Comparison of ENCODE assay signal across 11 mouse cellular contexts in the genomic region with DNA sequence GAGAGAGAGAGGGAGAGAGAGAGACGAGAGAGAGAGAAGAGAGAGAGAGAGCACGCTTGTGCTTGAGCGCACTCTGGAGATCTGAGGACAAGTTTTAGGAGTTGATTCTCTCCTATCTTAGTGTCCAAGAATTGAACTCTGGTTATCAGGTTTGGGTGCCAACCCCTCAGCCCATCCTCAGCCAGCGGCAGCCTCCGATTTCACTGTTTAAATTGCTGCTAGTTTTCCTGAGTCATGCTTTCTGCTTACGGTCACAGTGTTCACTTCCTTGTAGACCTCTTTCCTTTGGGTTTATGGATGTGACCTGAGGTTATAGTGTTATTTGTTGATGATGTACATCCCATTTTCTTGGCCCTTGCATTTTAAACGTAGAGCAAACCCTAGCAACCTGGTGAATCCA. TPM values are rescaled to one million over a fixed set of nuclear protein-coding genes. Genes with fewer than 3 reads are reported as not detected.
DNase-seq lines count a peak whose midpoint lies in the region; ATAC-seq and TF ChIP-seq lines count a peak whose summit lies in the region.
"Had no signal": no experiment of that assay in that cellular context is flagged by ENCODE, and none has a peak within 500 bp of the region (broad histone marks: within the 10 kb centered on the region; RNA-seq: fewer than 3 reads in every experiment).

No protein-coding gene starts in this region.

- DNase-seq in heart, adult 11 months, result no peak
- DNase-seq in liver, embryonic 13.5 days, result peak; percentile 51
- no peak for DNase-seq in testis, postnatal 14 days (ENCODE audit: low spot score)
- no peak for DNase-seq in adrenal gland, postnatal 14 days
- DNase-seq in T-cell, adult 2 months (ENCODE audit: low spot score), result no peak
- DNase-seq: gastrocnemius, postnatal 36 days; right cerebral cortex, postnatal 14 days had no signal

- TF ChIP-seq POLR2A in ES-Bruce4 (IDR thresholded peaks at IDR 0.05; ENCODE audit: insufficient read depth, low read length), result no peak

- 64% methylated on average over 7 of the region's 7 CpGs for whole genome bisulfite sequencing in heart, embryonic 12.5 days
- 23% methylated on average over 7 of the region's 7 CpGs for WGBS in liver, embryonic 13.5 days (ENCODE audit: insufficient replicate concordance)

- ATAC-seq in heart, embryonic 12.5 days (ENCODE audit: insufficient number of reproducible peaks, low FRiP score), result no peak
- ATAC-seq in erythroblast, adult 5-6 weeks (replicated peaks; ENCODE audit: low FRiP score, poor library complexity, severe bottlenecking), result peak; percentile 43
- ATAC-seq in liver, embryonic 13.5 days (ENCODE audit: low read depth), result peak; percentile 32
- ATAC-seq: CD4-positive, CD25-positive, alpha-beta regulatory T cell, adult 4 months had no signal

- H3K27me3 ChIP-seq in heart, embryonic 12.5 days (replicated peaks), result no peaks in the 10 kb centered on the region
- H3K27me3 ChIP-seq in ES-Bruce4 (ENCODE audit: control insufficient read depth, insufficient read depth, low read length, poor library complexity, severe bottlenecking), result no peaks in the 10 kb centered on the region
- no peaks in the 10 kb centered on the region for H3K27me3 ChIP-seq in liver, embryonic 13.5 days

- TF ChIP-seq CTCF in ES-Bruce4 (IDR thresholded peaks at IDR 0.05; ENCODE audit: low read depth, low read length), result no peak

- H3K4me1 ChIP-seq in heart, embryonic 12.5 days (replicated peaks), result peaks cover 42% of the 10 kb centered on the region
- peaks cover 3% of the 10 kb centered on the region for H3K4me1 ChIP-seq in ES-Bruce4 (ENCODE audit: control insufficient read depth, insufficient read depth, low read length)
- H3K4me1 ChIP-seq in liver, embryonic 13.5 days (replicated peaks), result peaks cover 64% of the 10 kb centered on the region

- TF ChIP-seq EP300 in ES-Bruce4 (IDR thresholded peaks at IDR 0.05; ENCODE audit: insufficient read depth, low read depth, low read length), result no peak

- H3K9ac ChIP-seq in heart, embryonic 12.5 days, result peak overlapping the region; percentile 50
- H3K9ac ChIP-seq in ES-Bruce4 (ENCODE audit: low read depth, poor library complexity, severe bottlenecking), result peak overlapping the region; percentile 80
- H3K9ac ChIP-seq in liver, embryonic 13.5 days, result peak overlapping the region; percentile 90

- H3K9me3 ChIP-seq in heart, embryonic 12.5 days (replicated peaks), result no peaks in the 10 kb centered on the region
- no peaks in the 10 kb centered on the region for H3K9me3 ChIP-seq in ES-Bruce4 (replicated peaks; ENCODE audit: control insufficient read depth, insufficient read depth, low read length, poor library complexity, severe bottlenecking)
- H3K9me3 ChIP-seq in liver, embryonic 13.5 days (replicated peaks), result no peaks in the 10 kb centered on the region

- peak overlapping the region; percentile 53 for H3K4me2 ChIP-seq in heart, embryonic 12.5 days
- peak overlapping the region; percentile 76 for H3K4me2 ChIP-seq in liver, embryonic 13.5 days

- H3K36me3 ChIP-seq in heart, embryonic 12.5 days, result peaks cover 8% of the 10 kb centered on the region; the same call in 1 of the 2 replicates
- no peaks in the 10 kb centered on the region for H3K36me3 ChIP-seq in ES-Bruce4 (ENCODE audit: control insufficient read depth, insufficient read depth, low read length, poor library complexity, severe bottlenecking)
- H3K36me3 ChIP-seq in liver, embryonic 13.5 days, result peaks cover 13% of the 10 kb centered on the region

- peak overlapping the region; percentile 21; the same call in 1 of the 2 replicates for H3K4me3 ChIP-seq in heart, embryonic 12.5 days
- H3K4me3 ChIP-seq in ES-Bruce4 (ENCODE audit: low read depth, low read length), result 0 out of 2 replicates have a peak overlapping the region, but pooled peaks have one; percentile 14
- H3K4me3 ChIP-seq in liver, embryonic 13.5 days (replicated peaks), result peak overlapping the region; percentile 87

- no peak overlapping the region for H3K27ac ChIP-seq in heart, embryonic 12.5 days (ENCODE audit: poor library complexity, severe bottlenecking)
- H3K27ac ChIP-seq in ES-Bruce4 (ENCODE audit: insufficient read depth, low read length), result no peak overlapping the region
- peak overlapping the region; percentile 96 for H3K27ac ChIP-seq in liver, embryonic 13.5 days

RNA-seq across cellular contexts. Expression of gene Ubr4, which starts 29.8 kb away (rescaled TPM):
- polyA plus RNA-seq in heart, embryonic 12.5 days (2016; fragmentation: Nextera tagmentation; extraction: Ambion mirVana), result 64.9 and 65.4 TPM in 2 replicates
- 141 and 159 TPM in 2 replicates for polyA plus RNA-seq in ES-Bruce4 (2011; ENCODE audit: insufficient read depth, insufficient read length, low read depth, missing spikeins)
- total RNA-seq in erythroblast, adult 5-6 weeks (2015; ENCODE audit: low replicate concordance), result 165 and 179 TPM in 2 replicates
- total RNA-seq in erythroblast, adult 5-6 weeks (2017; ENCODE audit: low replicate concordance), result 158 and 168 TPM in 2 replicates
- polyA plus RNA-seq in liver, embryonic 13.5 days (2015; fragmentation: Nextera tagmentation; extraction: Ambion mirVana), result 33.8 and 34.5 TPM in 2 replicates
- total RNA-seq in adrenal gland, postnatal 14 days (2021), result 124 and 133 TPM in 2 replicates

RNA-seq across cellular contexts. Expression of gene Emc1, which starts 29.8 kb away (rescaled TPM):
- 52.0 and 52.6 TPM in 2 replicates for polyA plus RNA-seq in heart, embryonic 12.5 days (2016; fragmentation: Nextera tagmentation; extraction: Ambion mirVana)
- polyA plus RNA-seq in ES-Bruce4 (2011; ENCODE audit: insufficient read depth, insufficient read length, low read depth, missing spikeins), result 37.3 and 43.1 TPM in 2 replicates
- total RNA-seq in erythroblast, adult 5-6 weeks (2015; ENCODE audit: low replicate concordance), result 3.3 and 8.2 TPM in 2 replicates
- 14.8 and 26.1 TPM in 2 replicates for total RNA-seq in erythroblast, adult 5-6 weeks (2017; ENCODE audit: low replicate concordance)
- polyA plus RNA-seq in liver, embryonic 13.5 days (2015; fragmentation: Nextera tagmentation; extraction: Ambion mirVana), result 15.4 and 17.8 TPM in 2 replicates
- 41.2 and 43.1 TPM in 2 replicates for total RNA-seq in adrenal gland, postnatal 14 days (2021)

RNA-seq across cellular contexts. Expression of gene Mrto4, which starts 29.9 kb away (rescaled TPM):
- polyA plus RNA-seq in heart, embryonic 12.5 days (2016; fragmentation: Nextera tagmentation; extraction: Ambion mirVana), result 77.1 and 77.9 TPM in 2 replicates
- polyA plus RNA-seq in ES-Bruce4 (2011; ENCODE audit: insufficient read depth, insufficient read length, low read depth, missing spikeins), result 112 and 122 TPM in 2 replicates
- total RNA-seq in erythroblast, adult 5-6 weeks (2015; ENCODE audit: low replicate concordance), result 27.6 and 29.2 TPM in 2 replicates
- 11.8 and 14.5 TPM in 2 replicates for total RNA-seq in erythroblast, adult 5-6 weeks (2017; ENCODE audit: low replicate concordance)
- 141 and 147 TPM in 2 replicates for polyA plus RNA-seq in liver, embryonic 13.5 days (2015; fragmentation: Nextera tagmentation; extraction: Ambion mirVana)
- total RNA-seq in adrenal gland, postnatal 14 days (2021), result 55.0 and 64.9 TPM in 2 replicates

Comparison
In these comparisons a context has a peak if more than half of its experiments do, and no peak if none do; other contexts are left out.
1. H3K4me3 ChIP-seq: peak in every context shown above with its lines; median percentile 87 in liver, embryonic 13.5 days; 21 in heart, embryonic 12.5 days; 14 in ES-Bruce4.